Mouse (Mus musculus) small intestine, adult 2 months (tissue): Measurements from ENCODE around the gene Akap13.

Experiments used
- CTCF ChIP-seq: fragments of 200-500 bp; IDR thresholded peaks from 2 replicates; pipeline ENCODE4 v1.5.1; 2012; ENCODE audit warnings: low read depth, mild to moderate bottlenecking, control low read depth, inconsistent platforms, low read length, moderate library complexity, mixed read lengths; ENCODE audit not compliant: insufficient replicate concordance, insufficient read length; ENCODE audit errors: extremely low read depth
- POLR2A ChIP-seq: fragments of 200-500 bp; IDR thresholded peaks from 2 replicates; pipeline ENCODE4 v1.6.1; 2012; ENCODE audit warnings: low read depth, mild to moderate bottlenecking, control low read depth, inconsistent platforms, low read length, moderate library complexity

DNA sequence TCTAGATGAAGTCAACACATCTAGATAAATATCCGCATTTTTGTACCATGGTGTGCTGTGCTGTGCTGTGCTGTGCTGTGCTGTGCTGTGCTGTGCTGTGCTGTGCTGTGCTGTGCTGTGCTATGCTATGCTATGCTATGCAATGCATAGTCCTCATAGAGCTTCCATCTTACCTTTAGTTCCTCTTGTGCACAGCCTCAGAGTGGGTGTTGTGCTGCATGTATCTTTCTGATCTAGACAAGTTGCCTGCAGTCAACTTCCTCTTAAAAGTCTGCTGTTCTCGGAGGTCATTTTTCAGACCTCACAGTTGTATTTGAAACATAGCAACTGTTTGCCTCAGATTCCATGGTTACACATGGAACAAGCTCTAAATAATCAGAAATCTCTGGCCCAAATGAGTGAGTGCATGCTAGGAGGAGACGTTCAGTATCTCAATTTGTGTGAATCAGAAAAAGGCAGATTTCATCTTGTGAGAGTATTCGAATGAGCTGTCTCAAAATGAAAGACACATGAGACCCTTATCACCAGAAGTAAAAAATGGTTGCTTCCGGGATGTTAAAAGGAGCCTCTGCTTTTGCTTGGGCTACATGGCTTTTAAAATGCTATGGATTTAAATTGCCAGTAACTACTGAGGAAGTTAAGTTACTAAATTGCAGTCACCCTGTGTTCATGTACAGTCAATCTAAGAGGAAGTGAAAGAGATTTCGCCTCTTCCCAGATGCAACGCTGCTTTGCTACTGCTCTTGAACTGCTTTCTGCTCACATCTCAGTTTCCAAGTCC, 230.9 kb downstream of the Akap13 start:
- TF ChIP-seq CTCF (no peak), POLR2A (no peak)
